Mouse (Mus musculus) heart, postnatal 0 days (tissue): ENCODE results near the gene Kat6b.

Source experiments
- CTCF ChIP-seq: IDR thresholded peaks from 2 replicates; pipeline ENCODE4 v1.5.1; 2016; ENCODE audit warnings: antibody characterized with exemption, control low read depth, low read depth
- EP300 ChIP-seq: IDR thresholded peaks from 2 replicates; pipeline ENCODE4 v1.6.1; 2016; ENCODE audit warnings: antibody characterized with exemption, low read depth

DNA sequence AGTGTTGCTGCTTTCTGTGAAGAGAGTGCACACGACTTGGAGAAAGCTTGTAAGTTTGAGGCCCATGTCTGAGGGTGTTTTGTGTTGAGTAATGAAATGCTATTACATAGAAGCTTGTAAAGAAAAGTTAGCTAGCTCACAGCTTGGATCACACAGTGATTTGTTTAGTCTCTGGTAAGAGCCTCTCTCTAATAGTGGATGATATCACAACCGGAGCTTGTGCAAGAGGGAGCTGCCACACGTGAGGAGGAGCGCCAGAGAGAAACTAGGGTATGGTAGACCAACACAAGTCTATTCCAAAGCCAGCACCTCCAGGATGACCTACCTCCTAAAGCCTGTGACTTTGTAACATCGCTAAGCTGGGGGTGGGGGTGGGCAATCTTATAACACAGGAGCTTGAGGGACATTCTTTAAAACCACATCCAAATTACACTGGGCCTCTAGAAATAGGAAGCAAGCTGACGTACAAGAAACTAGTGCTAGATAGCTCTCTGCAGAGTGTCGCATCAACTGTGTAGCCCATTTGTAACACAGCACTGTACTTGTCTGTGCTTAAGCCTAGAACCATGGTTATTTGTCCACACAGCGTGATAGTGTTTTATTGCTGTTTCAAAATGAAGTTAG is 93.6 kb downstream of the Kat6b start:
- TF ChIP-seq CTCF (no peak), EP300 (no peak)
